Mouse (Mus musculus) MEL (cell line): ENCODE measurements at regions not wholly inside any gene's neighbourhood (a gene's known extent, or its start where the extent isn't known, plus 50 kb on each side); places are given as distances from the start of the nearest gene placed in this dataset.

Source experiments
- CHD1 ChIP-seq: IDR thresholded peaks from 2 replicates; pipeline ENCODE4 v1.6.1; 2012; ENCODE audit warnings: low read depth, mild to moderate bottlenecking, inconsistent platforms, low read length, improper control_type of control experiment
- CTCF ChIP-seq, 3 experiments: IDR thresholded peaks in 2 of 3; conservative IDR thresholded peaks in 1 of 3; 2 replicates each; pipeline ENCODE4 v1.5.1; 2011 to 2012; ENCODE audit warnings: low read length in 3 of 3, low read depth in 2 of 3, mild to moderate bottlenecking in 2 of 3, improper control_type of control experiment in 1 of 3, inconsistent platforms in 1 of 3, mixed read lengths in 1 of 3, moderate library complexity in 1 of 3; ENCODE audit not compliant: control insufficient read depth in 1 of 3, insufficient read depth in 1 of 3, poor library complexity in 1 of 3, severe bottlenecking in 1 of 3
- EP300 ChIP-seq, 2 experiments: IDR thresholded peaks; 2 replicates each; pipeline ENCODE4 v1.6.1; 2011; ENCODE audit warnings: improper control_type of control experiment in 2 of 2, low read length in 2 of 2, low read depth in 1 of 2, mild to moderate bottlenecking in 1 of 2
- ETS1 ChIP-seq: IDR thresholded peaks from 2 replicates; pipeline ENCODE4 v1.6.1; 2012; ENCODE audit warnings: low read depth, mild to moderate bottlenecking, inconsistent platforms, low read length, improper control_type of control experiment, moderate library complexity
- GATA1 ChIP-seq: IDR thresholded peaks from 2 replicates; pipeline ENCODE4 v1.6.1; 2011; ENCODE audit warnings: low read depth, low read length, improper control_type of control experiment
- KAT2A ChIP-seq: conservative IDR thresholded peaks from 2 replicates; pipeline ENCODE4 v1.6.1; 2012; ENCODE audit warnings: low read depth, low read length, improper control_type of control experiment, inconsistent platforms
- MAFK ChIP-seq: IDR thresholded peaks from 2 replicates; pipeline ENCODE4 v1.6.1; 2011; ENCODE audit warnings: low read depth, mild to moderate bottlenecking, low read length, improper control_type of control experiment, borderline replicate concordance
- MXI1 ChIP-seq: IDR thresholded peaks from 2 replicates; pipeline ENCODE4 v1.6.1; 2011; ENCODE audit warnings: mild to moderate bottlenecking, low read depth, low read length, improper control_type of control experiment
- POLR2A ChIP-seq, 2 experiments: IDR thresholded peaks; 2 replicates each; pipeline ENCODE4 v1.6.1; 2011 to 2012; ENCODE audit warnings: low read length in 2 of 2, mild to moderate bottlenecking in 2 of 2, control low read depth in 1 of 2, improper control_type of control experiment in 1 of 2, low read depth in 1 of 2, moderate library complexity in 1 of 2; ENCODE audit not compliant: control insufficient read depth in 1 of 2, insufficient read depth in 1 of 2, poor library complexity in 1 of 2
- RAD21 ChIP-seq: IDR thresholded peaks from 2 replicates; pipeline ENCODE4 v1.6.1; 2011; ENCODE audit warnings: mild to moderate bottlenecking, low read depth, low read length, improper control_type of control experiment
- SMC3 ChIP-seq: IDR thresholded peaks from 2 replicates; pipeline ENCODE4 v1.6.1; 2011; ENCODE audit warnings: low read depth, low read length, improper control_type of control experiment
- USF2 ChIP-seq, 2 experiments: IDR thresholded peaks; 2 replicates each; pipeline ENCODE4 v1.6.1; 2011 to 2012; ENCODE audit warnings: improper control_type of control experiment in 2 of 2, low read length in 2 of 2, borderline replicate concordance in 1 of 2, inconsistent platforms in 1 of 2, low read depth in 1 of 2, mild to moderate bottlenecking in 1 of 2; ENCODE audit not compliant: insufficient read depth in 1 of 2
- ZNF384 ChIP-seq: IDR thresholded peaks from 2 replicates; pipeline ENCODE4 v1.6.1; 2012; ENCODE audit warnings: low read depth, mild to moderate bottlenecking, inconsistent platforms, low read length, improper control_type of control experiment

DNA sequence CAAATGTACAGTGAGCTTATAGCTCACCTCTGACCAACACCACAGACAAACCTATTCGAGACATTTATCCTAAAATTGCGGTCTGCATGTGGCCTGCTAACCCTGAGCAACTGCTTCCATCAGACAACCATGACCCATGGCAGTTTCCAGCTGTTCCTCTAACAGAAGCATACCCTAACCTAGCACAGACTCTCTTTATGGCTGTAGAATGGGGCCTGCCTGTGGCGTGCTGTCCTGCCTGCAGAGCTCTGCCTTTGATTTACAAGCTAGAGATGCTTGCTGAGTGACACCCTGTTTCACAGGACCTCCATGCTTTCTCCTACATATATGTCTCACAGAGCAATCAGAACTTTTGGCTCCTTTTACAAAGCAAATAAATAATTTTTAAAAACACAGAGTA is 208.2 kb upstream of the Negr1 start:
- TF ChIP-seq CTCF (IDR thresholded peaks at IDR 0.05 in 2 of 3, conservative IDR thresholded peaks at IDR 0.05 in 1 of 3; ENCODE audit: control insufficient read depth in 1 of 3, insufficient read depth in 1 of 3, low read depth in 2 of 3, low read length in 3 of 3, poor library complexity in 1 of 3, severe bottlenecking in 1 of 3) (no peak), EP300 (IDR thresholded peaks at IDR 0.05; ENCODE audit: low read depth in 1 of 2, low read length in 2 of 2) (no peak), SMC3 (no peak), USF2 (IDR thresholded peaks at IDR 0.05; ENCODE audit: borderline replicate concordance in 1 of 2, insufficient read depth in 1 of 2, low read depth in 1 of 2, low read length in 2 of 2) (no peak), ETS1 (no peak), KAT2A (no peak), RAD21 (no peak), GATA1 (no peak), POLR2A (IDR thresholded peaks at IDR 0.05; ENCODE audit: control insufficient read depth in 1 of 2, insufficient read depth in 1 of 2, low read depth in 1 of 2, low read length in 2 of 2, poor library complexity in 1 of 2) (no peak), CHD1 (no peak), MAFK (no peak), ZNF384 (no peak), MXI1 (no peak)
